Mouse (Mus musculus) gastrocnemius, adult 18-20 months (tissue): Measurements from ENCODE around the gene Olfr1012. TPM values are rescaled to one million over a fixed set of nuclear protein-coding genes. Genes with fewer than 3 reads are reported as not detected.
"Not testable (repeated sequence)": the region's sequence is repeated elsewhere in the genome, so short reads cannot be mapped to it uniquely, and the experiment has no call there.

Experiments
- DNase-seq: peaks from one replicate; pipeline ENCODE4 v3.0.0; 2021; ENCODE audit warnings: low spot score
- long read RNA-seq, 2 experiments: library from polyadenylated mRNA; stranded (forward); transcript quantifications; one replicate each; pipeline ENCODE4 v2.0.0; 2021
- total RNA-seq, 2 experiments: library from RNA; stranded (reverse); gene quantifications; 2 replicates each; pipeline ENCODE4 v1.2.3; 2021

The Olfr1012 gene
- not detected for total RNA-seq
- long read RNA-seq, experiment 1, result 0 reads
- long read RNA-seq, experiment 2, result 0 reads

- no peak for DNase-seq
Observed at GRCm38 (mm10) chr2:85762666-85763065, at the start of gene Olfr1012. Gene Olfr1012 (minus strand): TSS chr2:85762766.

DNA sequence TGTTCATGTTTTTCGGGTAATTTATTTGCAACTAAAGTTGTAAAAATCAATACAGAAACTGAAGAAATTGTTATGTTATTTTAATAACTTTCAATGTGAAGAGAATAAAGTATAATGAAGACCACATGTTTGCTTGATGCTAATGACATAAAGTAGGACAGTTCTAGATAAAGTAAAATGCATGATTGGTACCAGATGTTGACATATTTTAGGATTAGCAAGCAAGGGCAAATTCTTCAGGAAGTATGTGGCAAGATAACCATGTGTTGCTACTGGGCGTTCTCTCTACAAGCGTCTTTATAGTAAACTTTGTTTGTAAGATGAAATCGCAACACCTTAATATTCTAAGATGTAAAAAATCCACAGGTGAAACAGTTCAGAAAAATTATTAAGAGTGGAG, 41.9 kb upstream of the Olfr1012 start:
- DNase-seq, result no peak

GRCm38 (mm10) chr2:85802444-85802843, 39.9 kb upstream of the Olfr1012 start, which contains the start of gene Olfr1016:
Gene Olfr1016 (minus strand): TSS chr2:85802544.
- no peak for DNase-seq

DNA sequence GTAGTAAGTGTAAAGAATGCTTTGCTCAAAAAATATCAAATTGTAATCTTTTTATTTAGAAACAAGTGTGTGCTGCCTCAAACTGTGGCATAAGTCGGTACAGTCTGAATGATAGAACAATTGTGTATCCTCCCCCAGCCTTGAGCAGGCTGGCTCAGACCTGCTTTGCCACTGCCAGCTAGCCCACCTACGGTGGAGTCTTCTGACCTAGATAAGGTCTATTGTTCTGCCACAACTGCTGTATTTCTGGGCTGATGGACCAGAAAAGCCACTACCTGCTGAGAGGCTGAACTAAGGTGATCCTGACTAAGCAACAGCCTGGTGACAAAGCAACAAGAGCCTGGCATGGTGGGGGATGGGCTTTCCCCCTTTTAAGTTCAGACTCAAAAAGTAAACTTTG, 29.8 kb upstream of the Olfr1012 start:
- DNase-seq, result no peak

DNA sequence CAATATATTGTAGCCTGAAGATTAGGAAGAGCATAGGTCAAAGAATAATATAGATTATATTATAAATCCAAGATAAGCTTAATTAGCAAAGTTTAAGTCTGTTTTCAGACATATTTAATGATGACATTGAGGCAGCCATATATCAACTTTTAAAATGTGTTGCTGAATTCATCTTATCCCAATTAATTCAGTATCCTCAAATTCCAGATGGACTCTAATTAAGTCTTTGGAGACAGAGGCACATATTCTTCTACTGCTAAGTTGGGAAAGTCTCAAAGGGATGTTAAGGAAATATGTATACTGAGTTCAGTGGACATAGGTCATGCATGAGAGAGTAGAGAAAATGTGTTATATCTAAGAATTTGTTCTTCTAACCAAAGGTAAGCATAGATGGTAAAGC, 19.2 kb upstream of the Olfr1012 start, which contains the start of gene Olfr1015:
Gene Olfr1015 (plus strand): TSS at position 301 of the 400 bp plus-strand sequence.
- DNase-seq, result no peak

- no peak for DNase-seq
Observed at GRCm38 (mm10) chr2:85772413-85772812, 9.8 kb upstream of the Olfr1012 start, which contains the start of gene Olfr1014. Gene Olfr1014 (plus strand): TSS chr2:85772713.

GRCm38 (mm10) chr2:85766798-85767197, 4.2 kb upstream of the Olfr1012 start, which contains the start of gene Olfr1013:
Gene Olfr1013 (plus strand): TSS chr2:85767098.
- DNase-seq, result no peak

GRCm38 (mm10) chr2:85753822-85754221, 8.7 kb downstream of the Olfr1012 start:
- DNase-seq, result no peak

- DNase-seq, result no peak
Observed at GRCm38 (mm10) chr2:85725793-85726192, 36.8 kb downstream of the Olfr1012 start.

DNA sequence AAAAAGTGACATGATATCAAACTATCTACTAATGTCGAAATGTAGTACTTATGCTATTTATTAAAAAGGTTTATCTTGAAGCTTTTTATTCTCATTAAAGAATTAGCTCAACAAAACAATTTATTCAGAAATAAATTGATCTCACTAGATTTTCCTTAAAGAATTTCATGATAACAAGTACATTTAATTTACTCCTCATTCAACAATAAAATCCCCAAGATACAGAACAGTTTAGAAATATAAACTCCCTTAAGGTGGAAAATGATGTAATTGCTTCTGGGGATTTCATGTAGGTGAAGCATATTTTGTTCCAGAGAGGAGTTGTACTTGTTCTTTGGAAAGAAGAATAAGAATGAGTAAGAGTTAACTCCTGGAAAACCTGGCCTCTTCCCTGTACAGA, 47.4 kb downstream of the Olfr1012 start, which contains the start of gene Olfr1009:
Gene Olfr1009 (plus strand): TSS at position 301 of the 400 bp plus-strand sequence.
- DNase-seq, result no peak

GRCm38 (mm10) chr2:85711159-85711558, 51.4 kb downstream of the Olfr1012 start:
- DNase-seq, result no peak

GRCm38 (mm10) chr2:85710680-85711079, 51.9 kb downstream of the Olfr1012 start:
- DNase-seq, result not testable (repeated sequence)

Other genes with a start within 250 kb of the Olfr1012 start
- not detected for gene 4833423E24Rik, start 243.7 kb downstream of the Olfr1012 start, total RNA-seq
- gene Olfr996, start 183.6 kb downstream of the Olfr1012 start, total RNA-seq, result not detected
- gene Olfr998, start 173.8 kb downstream of the Olfr1012 start, total RNA-seq, result not detected
- gene Olfr1000, start 150.9 kb downstream of the Olfr1012 start, total RNA-seq, result not detected
- gene Olfr1002, start 112.1 kb downstream of the Olfr1012 start, total RNA-seq, result not detected
- not detected for gene Olfr154, start 98.3 kb downstream of the Olfr1012 start, total RNA-seq
- not detected for gene Olfr1006, start 84.0 kb downstream of the Olfr1012 start, total RNA-seq
- not detected for gene Olfr1008, start 73.3 kb downstream of the Olfr1012 start, total RNA-seq
- not detected for gene Olfr1009, start 47.3 kb downstream of the Olfr1012 start, total RNA-seq
- gene Olfr1013, start 4.3 kb upstream of the Olfr1012 start, total RNA-seq, result not detected
- not detected for gene Olfr1014, start 9.9 kb upstream of the Olfr1012 start, total RNA-seq
- gene Olfr1015, start 19.3 kb upstream of the Olfr1012 start, total RNA-seq, result not detected
- gene Olfr1016, start 39.8 kb upstream of the Olfr1012 start, total RNA-seq, result not detected
- gene Olfr1018, start 55.7 kb upstream of the Olfr1012 start, total RNA-seq, result not detected
- not detected for gene Olfr1019, start 82.7 kb upstream of the Olfr1012 start, total RNA-seq
- gene Olfr1020, start 84.3 kb upstream of the Olfr1012 start, total RNA-seq, result not detected
- gene Olfr1022, start 105.8 kb upstream of the Olfr1012 start, total RNA-seq, result not detected
- not detected for gene Olfr1023, start 122.9 kb upstream of the Olfr1012 start, total RNA-seq
- gene Olfr1024, start 142.3 kb upstream of the Olfr1012 start, total RNA-seq, result not detected
- not detected for gene Olfr1025-ps1, start 152.4 kb upstream of the Olfr1012 start, total RNA-seq
- not detected for gene Olfr1026, start 158.8 kb upstream of the Olfr1012 start, total RNA-seq
- gene Olfr1028, start 187.7 kb upstream of the Olfr1012 start, total RNA-seq, result not detected
- gene Olfr1029, start 211.1 kb upstream of the Olfr1012 start, total RNA-seq, result not detected
- gene Olfr1030, start 216.5 kb upstream of the Olfr1012 start, total RNA-seq, result not detected
- not detected for gene Olfr1031, start 227.5 kb upstream of the Olfr1012 start, total RNA-seq
- gene Olfr1032, start 242.8 kb upstream of the Olfr1012 start, total RNA-seq, result not detected